Mouse (Mus musculus): ENCODE data around the gene Flii.

The Flii gene

DNA sequence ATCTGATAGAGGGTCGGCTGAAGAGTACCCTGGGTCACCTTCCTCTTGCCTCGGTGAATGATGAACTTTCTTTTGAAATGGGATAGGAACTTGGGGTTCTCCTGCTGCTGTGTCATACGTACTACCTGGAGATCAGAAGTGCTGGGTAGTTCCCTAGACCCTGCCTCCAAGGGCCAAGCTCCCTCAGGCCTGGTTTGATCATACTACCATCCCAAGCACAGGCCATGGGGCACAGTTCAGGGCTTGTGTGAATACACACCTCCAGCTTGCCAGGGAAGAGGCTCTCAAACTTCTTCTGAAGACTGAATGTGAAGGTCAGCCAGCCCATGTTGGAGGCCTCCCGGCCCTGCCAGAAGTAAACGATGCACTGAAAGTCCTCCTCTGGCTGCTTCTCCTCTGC, 11.2 kb downstream of the Flii start:
- DNase-seq (ENCODE audit: low read depth, low spot score) = no peak

DNA sequence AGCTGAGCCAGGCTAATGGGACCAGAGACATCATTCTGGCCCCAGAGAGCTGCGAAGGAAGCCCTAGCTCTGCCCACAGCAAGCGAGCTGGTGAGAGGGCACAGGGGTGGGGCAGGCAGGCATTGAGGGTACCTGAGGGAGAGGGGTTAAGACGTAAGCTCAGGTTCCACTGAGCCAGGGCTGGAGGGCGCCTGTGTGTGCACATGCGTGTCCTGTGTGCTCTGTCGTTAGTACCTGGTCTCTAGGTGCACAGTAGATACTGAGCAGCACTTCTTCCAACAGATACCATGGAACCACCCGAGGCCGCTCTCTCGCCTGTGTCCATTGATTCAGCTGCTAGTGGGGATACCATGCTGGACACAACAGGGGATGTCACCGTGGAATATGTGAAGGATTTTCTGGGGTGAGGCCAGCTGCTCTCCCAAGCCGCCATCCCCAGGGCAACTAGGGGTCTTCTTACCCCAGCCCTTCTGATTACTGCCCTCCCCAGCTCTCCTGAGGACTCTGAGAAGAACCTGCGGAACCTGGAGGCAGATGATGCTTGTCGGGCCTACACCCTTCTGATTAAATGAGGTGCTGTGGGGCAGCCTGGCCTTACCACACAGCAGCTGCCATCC, 14.3 kb downstream of the Flii start:
- DNase-seq (ENCODE audit: low read depth, low spot score) = no peak

DNA sequence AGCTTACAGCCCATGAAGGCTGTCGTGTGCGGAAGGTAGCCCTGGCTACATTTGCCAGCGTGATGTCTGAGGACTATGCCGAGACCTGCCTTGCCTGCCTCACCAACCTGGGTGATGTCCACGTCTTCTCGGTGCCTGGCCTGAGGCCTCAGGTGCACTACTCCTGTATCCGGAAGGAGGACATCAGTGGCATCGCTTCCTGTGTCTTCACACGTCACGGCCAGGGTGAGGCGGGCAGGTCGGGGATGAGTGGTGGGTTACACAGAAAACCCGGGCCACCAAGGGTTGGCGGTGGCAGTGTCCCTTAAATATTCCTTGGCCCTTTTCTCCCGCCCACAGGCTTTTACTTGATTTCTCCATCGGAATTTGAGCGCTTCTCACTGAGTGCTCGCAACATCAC, 15.0 kb downstream of the Flii start:
- no peak for DNase-seq (ENCODE audit: low read depth, low spot score)

DNA sequence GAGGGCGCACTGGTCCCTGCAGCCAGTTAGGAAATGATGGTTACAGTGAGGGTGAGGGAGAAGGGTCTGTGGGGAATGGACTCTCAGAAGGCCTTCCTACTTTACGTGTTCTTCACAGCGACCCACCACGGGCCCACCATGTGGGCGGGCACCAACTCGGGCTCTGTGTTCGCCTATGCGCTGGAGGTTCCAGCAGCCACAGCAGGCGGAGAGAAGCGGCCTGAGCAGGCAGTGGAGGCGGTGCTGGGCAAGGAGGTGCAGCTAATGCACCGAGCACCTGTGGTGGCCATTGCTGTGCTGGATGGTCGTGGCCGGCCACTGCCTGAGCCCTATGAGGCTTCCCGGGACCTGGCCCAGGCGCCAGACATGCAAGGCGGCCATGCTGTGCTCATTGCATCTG, 15.8 kb downstream of the Flii start:
- no peak for DNase-seq (ENCODE audit: low read depth, low spot score)

DNA sequence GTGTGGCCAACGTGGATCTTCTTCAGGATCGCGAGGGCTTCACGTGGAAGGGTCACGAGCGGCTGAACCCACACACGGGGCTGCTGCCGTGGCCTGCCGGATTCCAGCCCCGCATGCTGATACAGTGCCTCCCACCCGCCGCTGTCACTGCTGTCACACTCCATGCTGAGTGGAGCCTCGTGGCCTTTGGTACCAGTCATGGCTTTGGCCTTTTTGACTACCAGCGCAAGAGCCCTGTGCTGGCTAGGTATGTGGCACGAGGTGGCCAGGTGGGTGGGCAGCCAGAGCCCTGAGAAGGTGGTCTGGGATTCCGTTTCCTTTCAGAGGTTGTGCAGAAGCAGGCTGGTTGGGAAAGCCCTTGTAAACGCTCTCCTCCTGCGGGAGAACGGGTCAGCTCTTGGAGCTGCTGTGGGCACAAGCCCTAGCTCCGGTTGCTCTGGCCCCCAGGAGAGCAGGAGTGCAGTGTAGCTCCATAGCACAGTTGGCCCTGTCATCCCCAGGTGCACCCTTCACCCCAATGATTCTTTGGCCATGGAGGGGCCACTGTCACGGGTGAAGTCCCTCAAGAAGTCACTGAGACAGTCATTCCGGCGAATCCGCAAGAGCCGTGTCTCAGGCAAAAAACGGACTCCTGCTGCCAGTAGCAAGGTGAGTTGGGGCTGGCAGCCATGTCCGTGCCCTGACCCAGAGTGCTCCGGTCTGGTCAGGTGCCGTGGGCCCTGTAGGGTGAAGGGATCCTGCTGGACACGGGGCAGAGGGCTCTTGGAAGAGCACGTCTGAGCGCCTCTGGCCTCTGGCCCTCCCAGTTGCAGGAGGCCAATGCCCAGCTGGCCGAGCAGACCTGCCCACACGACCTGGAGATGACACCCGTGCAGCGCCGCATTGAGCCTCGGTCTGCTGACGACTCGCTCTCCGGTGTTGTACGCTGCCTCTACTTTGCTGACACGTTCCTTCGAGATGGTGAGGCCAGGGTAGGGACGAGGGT, 17.3 kb downstream of the Flii start:
- DNase-seq (ENCODE audit: low read depth, low spot score) = no peak

DNA sequence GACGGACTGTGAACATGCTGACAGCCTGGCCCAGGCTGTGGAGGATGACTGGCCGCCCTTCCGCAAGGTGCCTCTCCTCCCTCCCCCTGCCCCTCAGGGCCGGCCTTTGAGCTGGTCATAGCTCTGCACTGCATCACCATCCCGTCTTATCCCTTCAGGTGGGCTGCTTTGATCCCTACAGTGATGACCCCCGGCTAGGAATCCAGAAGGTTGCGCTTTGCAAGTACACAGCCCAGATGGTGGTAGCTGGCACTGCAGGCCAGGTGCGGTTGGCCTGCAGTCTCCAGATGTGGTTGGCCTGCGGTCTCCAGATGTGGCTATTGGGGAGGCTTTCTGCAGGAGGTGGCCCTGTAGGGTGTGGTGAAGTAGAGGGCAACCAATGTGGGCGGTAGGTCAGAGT, 18.4 kb downstream of the Flii start:
- no peak for DNase-seq (ENCODE audit: low read depth, low spot score)

DNA sequence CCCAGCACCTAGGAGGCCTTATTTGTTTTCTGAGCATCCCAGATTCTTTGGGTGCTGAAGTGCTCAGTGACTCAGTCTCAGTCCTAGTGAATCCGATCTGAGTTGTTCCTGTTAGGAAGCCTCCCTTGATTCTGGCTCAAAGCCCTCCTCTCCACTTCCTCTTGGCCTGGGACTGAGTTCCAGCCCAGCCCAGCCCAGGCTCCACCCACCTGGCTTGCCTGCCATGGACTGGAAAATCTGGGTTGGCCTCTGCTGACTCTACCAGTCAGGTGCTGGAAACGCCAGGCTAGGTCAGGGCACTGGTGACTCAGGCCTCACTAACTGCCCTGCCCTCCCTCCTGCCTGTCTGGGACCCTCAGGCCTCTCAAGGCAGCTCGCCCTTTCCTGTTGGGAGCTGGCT, 19.4 kb downstream of the Flii start:
- DNase-seq (ENCODE audit: low read depth, low spot score) = no peak

DNA sequence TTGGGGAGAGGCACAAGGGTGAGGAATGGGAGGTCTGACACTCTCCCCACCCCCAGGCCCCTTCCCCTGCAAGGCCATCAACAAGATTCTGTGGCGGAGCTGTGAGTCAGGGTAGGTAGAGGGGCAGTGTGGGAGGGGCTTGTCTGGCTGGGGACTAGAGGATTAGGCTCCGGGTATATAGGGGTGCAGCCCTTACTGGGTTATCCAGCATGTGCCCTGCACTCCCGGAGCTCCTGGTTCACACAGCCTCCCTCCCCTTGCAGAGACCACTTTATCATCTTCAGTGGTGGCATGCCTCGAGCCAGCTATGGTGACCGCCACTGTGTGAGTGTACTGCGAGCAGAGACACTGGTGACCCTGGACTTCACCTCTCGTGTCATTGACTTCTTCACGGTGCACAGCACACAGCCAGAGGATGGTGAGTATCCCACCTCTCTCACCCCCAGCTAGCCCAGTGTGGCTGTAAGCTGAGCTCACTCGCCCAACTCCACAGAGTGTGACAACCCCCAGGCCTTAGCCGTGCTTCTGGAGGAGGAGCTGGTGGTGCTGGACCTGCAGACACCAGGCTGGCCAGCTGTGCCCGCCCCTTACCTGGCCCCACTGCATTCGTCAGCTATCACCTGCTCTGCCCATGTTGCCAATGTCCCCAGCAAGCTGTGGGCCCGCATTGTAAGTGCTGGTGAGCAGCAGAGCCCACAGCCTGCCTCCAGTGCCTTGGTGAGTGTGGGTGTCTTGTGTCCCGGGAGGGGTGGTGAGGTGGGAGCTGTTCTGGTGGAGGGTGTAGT, 20.2 kb downstream of the Flii start:
- DNase-seq (ENCODE audit: low read depth, low spot score) = no peak

DNA sequence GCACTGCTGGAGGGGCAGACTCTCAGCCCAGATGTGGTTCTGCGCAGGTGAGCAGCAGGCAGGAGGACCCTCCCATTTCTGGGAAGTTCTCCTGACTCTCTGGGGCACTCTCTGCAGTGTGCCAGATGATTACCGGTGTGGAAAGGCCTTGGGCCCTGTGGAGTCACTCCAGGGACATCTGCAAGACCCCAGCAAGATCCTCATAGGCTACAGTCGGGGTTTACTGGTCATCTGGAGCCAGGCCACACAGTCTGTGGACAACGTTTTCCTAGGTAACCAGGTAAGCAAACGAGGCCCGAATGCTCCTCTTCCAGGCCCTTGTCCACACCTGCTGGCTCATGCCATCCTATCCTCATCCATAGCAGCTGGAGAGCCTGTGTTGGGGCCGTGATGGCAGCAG, 21.0 kb downstream of the Flii start:
- DNase-seq (ENCODE audit: low read depth, low spot score) = no peak

DNA sequence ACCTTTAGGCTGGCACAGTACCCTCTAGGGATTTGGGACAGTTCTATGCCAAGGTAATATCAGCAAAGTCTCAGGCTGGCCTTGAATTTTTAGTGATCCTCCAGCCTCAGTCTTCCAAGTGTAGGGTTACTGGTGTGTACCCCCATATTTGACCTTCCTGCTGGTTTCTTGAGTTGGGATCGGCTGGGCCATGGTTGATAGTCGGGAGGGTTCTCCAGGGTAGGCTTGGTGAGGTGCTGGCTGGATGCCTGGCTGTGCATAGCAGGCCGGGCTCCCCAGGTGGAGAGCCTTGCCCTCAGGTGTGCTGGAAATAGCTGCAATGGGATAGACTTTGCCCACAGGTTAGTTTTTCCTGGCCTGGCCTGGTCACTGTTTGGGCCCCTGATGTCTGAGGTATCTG, 21.8 kb downstream of the Flii start:
- no peak for DNase-seq (ENCODE audit: low read depth, low spot score)

DNA sequence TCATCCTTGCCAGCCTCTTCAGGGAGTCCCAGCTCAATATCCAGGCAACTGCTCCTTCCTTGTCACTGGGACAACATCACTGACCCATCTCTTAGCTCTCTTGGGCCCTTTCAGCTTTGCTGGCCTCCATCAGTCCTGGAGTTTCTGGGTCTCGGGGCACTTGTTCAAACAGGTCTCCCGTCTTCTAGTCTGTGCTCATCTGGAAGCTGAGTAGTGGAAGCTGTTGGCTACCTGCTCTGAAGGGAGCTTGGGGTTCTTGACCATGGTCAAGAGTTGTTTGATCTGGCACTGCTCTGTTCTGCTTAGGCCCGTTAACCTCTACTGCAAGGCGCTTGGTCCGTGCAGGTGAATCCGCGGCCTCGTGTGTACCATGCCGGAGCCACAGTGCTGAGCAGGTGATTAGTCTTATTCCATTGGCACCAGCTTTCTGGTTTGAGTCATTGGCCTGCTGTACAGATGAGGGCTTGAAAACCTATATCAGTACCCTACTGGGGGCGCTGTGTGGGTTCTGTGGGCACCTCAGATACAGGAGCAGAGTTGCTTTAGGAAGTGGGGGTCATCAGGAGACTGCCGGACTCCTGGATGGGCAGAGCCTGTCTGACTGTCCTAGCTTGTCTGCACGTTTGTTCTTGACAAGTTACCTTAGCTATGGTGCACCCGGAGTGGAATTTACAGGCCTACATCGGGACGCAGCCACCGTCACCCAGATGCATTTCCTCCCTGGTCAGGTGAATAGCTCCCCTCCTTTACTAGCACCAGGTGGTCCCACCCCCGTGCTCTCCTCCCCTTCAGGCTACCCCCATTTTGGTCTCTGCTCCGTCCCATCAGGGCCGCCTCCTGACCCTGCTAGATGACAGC, 22.8 kb downstream of the Flii start:
- DNase-seq (ENCODE audit: low read depth, low spot score) = no peak

DNA sequence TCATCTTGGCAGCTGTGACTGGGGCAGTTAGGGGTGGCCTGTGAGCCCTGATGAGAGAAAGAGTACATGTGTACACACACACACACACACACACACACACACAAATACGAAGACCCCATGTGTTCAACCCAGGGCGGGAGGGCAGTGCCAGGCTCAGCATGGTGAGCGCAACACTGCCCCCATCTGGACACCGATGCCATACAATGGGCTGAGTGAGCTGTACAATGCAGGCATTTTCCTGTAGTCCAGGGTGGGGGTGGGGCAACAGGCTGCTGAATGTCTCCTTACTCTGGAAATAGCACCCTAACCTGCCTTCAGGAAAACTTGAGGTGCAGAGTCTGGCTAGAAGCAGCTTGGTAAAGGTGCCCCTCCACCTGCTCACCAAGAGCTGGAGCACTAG, 23.9 kb downstream of the Flii start:
- DNase-seq (ENCODE audit: low read depth, low spot score) = no peak

DNA sequence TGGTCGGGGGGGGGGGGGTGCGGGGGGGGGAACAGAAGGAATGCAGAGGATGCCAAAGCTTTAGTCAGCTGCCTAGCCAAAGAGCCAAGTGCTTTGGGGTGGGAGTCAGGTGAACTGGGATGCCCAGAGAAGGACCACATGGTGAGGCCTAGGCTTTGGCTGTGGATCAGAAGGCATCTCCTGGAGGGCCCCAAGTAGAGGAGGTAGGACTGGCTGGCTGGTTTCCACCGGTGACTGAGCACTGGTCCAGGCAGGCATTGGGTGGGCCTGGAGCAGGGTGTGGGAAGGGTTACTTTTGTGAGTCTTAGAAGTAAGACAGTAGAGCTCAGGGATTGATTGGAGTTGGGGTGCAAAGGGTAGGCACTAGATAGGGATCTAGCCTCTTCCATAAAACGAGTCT, 25.5 kb downstream of the Flii start:
- DNase-seq (ENCODE audit: low read depth, low spot score) = no peak

DNA sequence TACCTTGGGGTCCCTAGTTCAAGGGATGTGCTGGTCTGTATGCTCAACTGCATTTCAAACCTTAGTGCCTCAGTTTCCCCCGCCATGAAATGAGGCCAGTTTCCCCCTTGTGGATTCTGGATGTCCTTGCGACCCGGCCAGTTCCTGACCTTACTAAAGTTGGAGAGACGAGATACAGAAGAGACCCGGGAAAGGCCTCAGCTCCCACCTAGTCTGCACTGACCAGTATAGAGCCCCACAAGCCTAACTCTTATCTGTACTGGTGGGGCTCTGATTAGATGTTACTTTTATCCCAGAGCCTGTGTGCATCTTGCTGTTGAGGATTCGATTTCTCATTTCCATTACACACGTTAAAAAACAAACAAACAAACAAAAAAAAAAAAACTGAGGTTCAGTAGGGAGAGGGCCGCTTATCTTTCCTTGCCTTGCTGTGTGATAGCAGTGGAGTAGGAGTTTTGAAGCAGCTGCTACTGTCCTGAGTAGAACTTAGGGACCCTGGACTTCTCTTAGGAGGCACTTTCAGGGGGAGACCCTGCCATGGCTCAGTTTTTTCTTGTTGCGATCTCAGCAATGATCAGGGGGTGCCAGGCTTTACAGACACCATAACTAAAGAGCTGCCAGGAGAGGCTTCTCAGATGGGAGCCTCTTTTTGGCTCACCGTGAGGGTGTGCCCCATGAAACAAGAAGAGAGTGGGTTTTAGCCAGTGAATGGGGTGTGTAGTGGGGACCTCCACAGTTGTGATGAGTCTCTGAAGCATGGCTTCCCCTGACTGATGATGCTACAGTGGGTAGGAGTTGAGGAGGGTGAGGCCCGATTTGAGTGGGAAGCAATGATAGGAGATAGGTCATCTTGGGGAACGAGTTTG, 26.5 kb downstream of the Flii start:
- DNase-seq (ENCODE audit: low read depth, low spot score) = no peak

DNA sequence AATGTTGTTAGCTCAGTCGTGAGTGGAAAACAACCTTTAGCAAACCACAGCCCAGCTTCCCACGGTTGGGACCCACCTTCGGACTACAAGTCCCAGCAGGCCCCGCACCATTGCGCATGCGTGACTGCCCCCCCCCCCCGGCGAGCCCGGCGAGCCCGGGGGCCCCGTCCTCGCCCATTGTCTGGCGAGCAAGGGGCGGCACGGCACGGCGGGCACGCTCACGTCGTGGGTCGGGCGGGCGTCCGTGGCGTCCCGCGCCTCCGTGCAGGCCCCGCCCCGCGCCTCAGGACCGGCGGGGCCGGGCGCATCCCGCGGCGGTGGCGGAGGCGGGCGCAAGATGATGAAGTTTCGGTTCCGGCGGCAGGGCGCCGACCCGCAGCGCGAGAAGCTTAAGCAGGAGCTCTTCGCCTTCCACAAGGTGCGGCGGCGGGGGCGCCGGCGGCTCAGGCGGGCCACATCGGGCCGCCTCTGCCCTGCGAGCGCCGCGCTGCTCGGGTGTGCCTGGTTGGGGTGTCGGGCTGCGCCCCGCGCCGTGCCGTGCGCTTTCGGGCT, 27.5 kb downstream of the Flii start, which contains the start of gene Llgl1:
TSS of gene Llgl1 (plus strand) at position 200 of the 552 bp plus-strand sequence.
- DNase-seq (ENCODE audit: low read depth, low spot score) = peak; percentile 77

DNA sequence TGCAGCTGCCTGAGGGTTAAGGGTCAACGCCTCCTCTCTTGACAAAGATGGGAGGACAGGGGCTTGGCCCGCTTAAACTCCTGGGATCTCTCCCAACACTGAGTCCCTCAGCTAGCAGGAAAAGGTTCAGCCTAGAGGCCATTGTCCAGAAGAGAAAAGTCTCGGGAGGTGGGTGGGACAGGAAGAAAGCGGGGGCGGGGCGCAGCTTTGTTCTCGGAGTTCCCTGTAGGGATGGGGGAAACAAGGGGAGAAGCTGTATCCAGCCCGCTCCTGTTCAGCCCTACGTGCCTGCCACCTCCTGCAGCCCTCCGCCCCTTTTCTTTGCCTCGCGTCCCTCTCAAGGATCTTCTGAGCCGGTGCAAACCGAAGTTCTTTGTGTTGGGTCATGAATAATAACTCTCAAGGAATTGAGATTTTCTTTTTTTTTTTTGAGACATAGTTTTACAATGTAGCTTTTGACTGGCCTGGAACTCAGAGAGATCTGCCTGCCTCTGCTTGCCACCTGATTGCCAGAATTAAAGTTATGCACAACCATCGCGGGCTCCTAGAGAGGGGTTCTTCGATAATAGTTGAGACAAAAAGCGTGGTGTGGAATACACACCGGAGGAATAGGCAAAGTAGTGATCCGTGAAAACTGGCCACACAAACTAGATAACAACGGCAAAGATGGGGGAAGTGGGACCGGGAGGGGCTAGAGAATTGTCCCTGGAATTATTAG, 28.1 kb downstream of the Flii start:
- DNase-seq (ENCODE audit: low read depth, low spot score) = no peak

DNA sequence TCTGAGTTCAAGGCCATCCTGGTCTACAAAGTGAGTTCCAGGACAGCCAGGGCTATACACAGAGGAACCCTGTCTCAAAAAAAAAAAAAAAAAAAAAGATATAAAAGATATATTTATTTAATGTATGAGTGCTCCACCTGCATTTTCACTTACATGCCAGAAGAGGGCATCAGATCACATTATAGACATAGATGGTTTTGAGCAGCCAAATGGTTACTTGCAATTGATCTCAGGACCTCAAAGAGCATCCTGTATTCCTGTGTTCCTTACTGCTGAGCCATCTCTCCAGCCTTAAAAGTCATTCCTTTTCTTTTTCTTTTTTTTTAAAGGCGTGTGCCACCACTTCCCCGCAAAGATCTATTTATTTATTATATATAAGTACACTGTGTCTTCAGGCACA, 29.5 kb downstream of the Flii start:
- DNase-seq (ENCODE audit: low read depth, low spot score) = no peak

DNA sequence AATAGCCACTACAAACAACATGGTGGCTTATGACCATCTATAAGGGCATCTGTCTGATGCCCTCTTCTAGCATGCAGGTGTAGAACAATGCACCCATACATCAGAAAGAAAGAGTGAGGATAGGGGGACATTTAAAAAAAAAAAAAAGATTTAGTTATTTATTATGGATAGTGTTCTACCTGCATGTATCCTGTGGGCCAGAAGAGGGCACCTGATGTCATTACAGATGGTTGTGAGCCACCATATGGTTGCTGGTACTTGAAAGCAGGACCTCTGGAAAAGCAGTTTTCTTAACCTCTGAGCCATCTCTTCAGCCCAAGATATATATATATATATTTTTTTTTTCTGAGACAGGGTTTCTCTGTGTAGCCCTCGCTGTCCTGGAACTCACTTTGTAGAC, 30.9 kb downstream of the Flii start:
- DNase-seq (ENCODE audit: low read depth, low spot score) = no peak

Data from c-Kit-negative CD71-positive TER-119-positive erythroid progenitor cells, embryonic 14.5 days (primary cell).